Mouse (Mus musculus) layer of hippocampus, adult 18-20 months (tissue): ENCODE measurements around the gene 2210017I01Rik. TPM values are rescaled to one million over a fixed set of nuclear protein-coding genes. Genes with fewer than 3 reads are reported as not detected.

Source experiments
- DNase-seq, 2 experiments: peaks; one replicate each; pipeline ENCODE4 v3.0.0; 2022; ENCODE audit warnings: low spot score in 2 of 2
- total RNA-seq, 2 experiments: library from RNA; stranded (reverse); gene quantifications; 2 replicates each; pipeline ENCODE4 v1.2.3; 2021

2210017I01Rik gene
- total RNA-seq, 2 experiments from 2014 or later: not detected

DNA sequence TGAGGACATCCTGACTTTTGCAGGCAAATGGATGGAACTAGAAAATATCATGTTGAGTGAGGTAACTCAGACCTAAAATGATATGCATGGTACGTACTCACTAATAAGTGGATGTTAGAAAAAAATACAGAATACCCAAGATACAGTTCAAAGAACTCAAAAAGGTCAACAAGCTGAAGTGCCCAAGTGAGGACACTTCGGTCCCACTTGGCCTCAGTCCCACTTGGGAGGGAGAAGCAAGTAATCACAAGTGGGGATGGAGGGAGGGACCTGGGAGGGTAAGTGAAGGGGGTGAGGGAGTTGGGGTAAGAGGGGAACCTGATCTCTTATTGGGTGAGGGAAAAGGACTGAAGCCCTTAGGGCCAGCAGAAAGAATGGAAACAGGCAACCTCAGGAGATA, 38.5 kb downstream of the 2210017I01Rik start:
- no peak for DNase-seq

DNA sequence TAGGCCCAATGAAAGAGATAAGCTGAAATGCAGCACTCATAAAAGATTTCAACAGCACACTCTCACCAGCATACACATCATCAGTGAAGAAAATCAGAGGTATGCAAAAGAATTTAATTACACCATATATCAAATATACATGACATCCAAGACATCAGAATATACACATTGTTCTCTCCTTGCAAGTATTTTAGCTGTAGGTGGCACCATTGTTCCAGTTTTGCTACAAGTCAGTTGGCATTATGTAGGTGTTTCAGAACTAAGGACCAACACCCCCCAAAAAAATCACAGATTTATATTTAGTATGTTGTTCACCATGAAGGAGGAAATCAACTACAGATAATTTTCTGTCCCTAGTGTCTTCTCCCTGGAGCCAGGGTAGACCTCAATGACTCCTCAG, 41.9 kb downstream of the 2210017I01Rik start:
- DNase-seq: no peak

Other genes with a start within 250 kb of the 2210017I01Rik start
- not detected for gene Sprr2f, start 242.3 kb downstream of the 2210017I01Rik start, total RNA-seq
- gene Sprr2h, start 221.8 kb downstream of the 2210017I01Rik start, total RNA-seq: not detected
- not detected for gene Sprr2i, start 199.5 kb downstream of the 2210017I01Rik start, total RNA-seq
- gene Sprr2j-ps, start 189.4 kb downstream of the 2210017I01Rik start, total RNA-seq: not detected
- gene Gm9774, start 178.1 kb downstream of the 2210017I01Rik start, total RNA-seq: 1 to 10 TPM in 1 of 2 experiments, under 1 TPM in 1; 0.89 to 3.5 TPM
- gene Sprr2k, start 174.9 kb downstream of the 2210017I01Rik start, total RNA-seq: not detected
- gene Sprr1b, start 168.7 kb downstream of the 2210017I01Rik start, total RNA-seq: not detected
- not detected for gene Sprr3, start 148.8 kb downstream of the 2210017I01Rik start, total RNA-seq
- gene Sprr1a, start 121.6 kb downstream of the 2210017I01Rik start, total RNA-seq: not detected
- gene Sprr4, start 107.0 kb downstream of the 2210017I01Rik start, total RNA-seq: not detected
- not detected for gene 2310046K23Rik, start 73.0 kb downstream of the 2210017I01Rik start, total RNA-seq
- gene Ivl, start 33.8 kb downstream of the 2210017I01Rik start, total RNA-seq: not detected
- not detected for gene Smcp, start 18.5 kb downstream of the 2210017I01Rik start, total RNA-seq
- not detected for gene Lce6a, start 14.2 kb upstream of the 2210017I01Rik start, total RNA-seq
- gene Lce1a1, start 40.8 kb upstream of the 2210017I01Rik start, total RNA-seq: not detected
- gene Lce1b, start 49.4 kb upstream of the 2210017I01Rik start, total RNA-seq: not detected
- gene Lce1a2, start 62.8 kb upstream of the 2210017I01Rik start, total RNA-seq: not detected
- gene Lce1c, start 71.8 kb upstream of the 2210017I01Rik start, total RNA-seq: not detected
- gene Lce1d, start 79.7 kb upstream of the 2210017I01Rik start, total RNA-seq: not detected
- gene Lce1e, start 101.6 kb upstream of the 2210017I01Rik start, total RNA-seq: not detected
- gene Lce1f, start 112.9 kb upstream of the 2210017I01Rik start, total RNA-seq: not detected
- gene Gm38119, start 131.6 kb upstream of the 2210017I01Rik start, total RNA-seq: not detected
- gene Lce1g, start 144.8 kb upstream of the 2210017I01Rik start, total RNA-seq: not detected
- not detected for gene Lce1h, start 157.6 kb upstream of the 2210017I01Rik start, total RNA-seq
- gene Lce1i, start 171.4 kb upstream of the 2210017I01Rik start, total RNA-seq: not detected
- not detected for gene Lce1j, start 183.0 kb upstream of the 2210017I01Rik start, total RNA-seq
- not detected for gene Lce1k, start 200.4 kb upstream of the 2210017I01Rik start, total RNA-seq
- not detected for gene Kprp, start 219.8 kb upstream of the 2210017I01Rik start, total RNA-seq
- not detected for gene Lce1l, start 243.8 kb upstream of the 2210017I01Rik start, total RNA-seq